Mouse (Mus musculus) CD8-positive naive resting alpha-beta T cell, adult 57 days (primary cell): Measurements from ENCODE around the gene Derl2. TPM values are rescaled to one million over a fixed set of nuclear protein-coding genes. Genes with fewer than 3 reads are reported as not detected.

ENCODE experiments used
- total RNA-seq: library from RNA; stranded (reverse); gene quantifications from one replicate; pipeline ENCODE4 v1.2.4, GENCODE M21; 2023

Derl2 gene
- total RNA-seq: 25.4 TPM

DNA sequence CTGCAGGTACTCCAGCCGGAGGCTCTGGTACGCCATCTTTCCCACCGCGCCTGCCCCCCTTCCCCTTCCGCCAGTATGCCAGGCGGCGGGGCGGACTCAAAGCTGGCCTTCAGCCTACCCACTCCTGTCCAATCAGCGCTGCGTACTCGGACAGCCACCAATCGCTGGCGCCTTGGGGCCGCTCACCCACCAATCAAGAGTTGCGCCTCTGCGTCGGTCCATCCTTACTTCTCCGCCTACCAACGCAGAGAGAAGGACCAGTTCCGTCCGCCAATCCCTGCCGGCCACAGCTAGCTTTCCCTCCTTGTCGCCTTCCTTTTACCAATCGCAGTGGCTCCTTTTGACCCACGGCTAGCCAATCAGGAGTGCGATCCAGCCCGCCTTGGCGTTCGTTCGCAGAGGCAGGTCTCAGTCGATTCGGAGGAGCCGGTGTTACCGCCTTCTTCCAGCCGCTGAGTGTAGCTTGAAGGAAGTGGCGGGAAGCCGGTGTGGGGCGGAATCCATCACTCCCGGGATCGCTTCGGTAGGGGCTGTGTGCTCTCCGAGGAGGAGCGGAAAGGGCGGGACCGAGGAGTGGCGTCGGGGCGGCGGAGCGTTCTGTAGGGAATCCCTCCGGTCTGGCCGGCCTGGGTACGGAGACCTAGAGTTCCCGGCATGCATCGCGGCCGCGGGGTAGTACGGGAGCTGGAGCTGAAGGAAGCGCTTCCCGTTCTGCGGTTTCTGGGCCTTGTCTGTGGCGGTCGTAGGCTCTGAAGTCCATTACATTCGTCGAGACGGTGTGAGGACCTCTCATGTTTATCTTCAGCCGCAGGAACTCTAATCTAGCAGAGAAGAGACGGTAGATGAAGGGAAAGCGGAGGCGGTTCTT is at the start of gene Derl2, which contains the start of gene Mis12:
Gene Derl2 (minus strand): TSS at position 641 of the 868 bp plus-strand sequence.
Gene Mis12 (plus strand): TSS at position 411 of the 868 bp plus-strand sequence.

DNA sequence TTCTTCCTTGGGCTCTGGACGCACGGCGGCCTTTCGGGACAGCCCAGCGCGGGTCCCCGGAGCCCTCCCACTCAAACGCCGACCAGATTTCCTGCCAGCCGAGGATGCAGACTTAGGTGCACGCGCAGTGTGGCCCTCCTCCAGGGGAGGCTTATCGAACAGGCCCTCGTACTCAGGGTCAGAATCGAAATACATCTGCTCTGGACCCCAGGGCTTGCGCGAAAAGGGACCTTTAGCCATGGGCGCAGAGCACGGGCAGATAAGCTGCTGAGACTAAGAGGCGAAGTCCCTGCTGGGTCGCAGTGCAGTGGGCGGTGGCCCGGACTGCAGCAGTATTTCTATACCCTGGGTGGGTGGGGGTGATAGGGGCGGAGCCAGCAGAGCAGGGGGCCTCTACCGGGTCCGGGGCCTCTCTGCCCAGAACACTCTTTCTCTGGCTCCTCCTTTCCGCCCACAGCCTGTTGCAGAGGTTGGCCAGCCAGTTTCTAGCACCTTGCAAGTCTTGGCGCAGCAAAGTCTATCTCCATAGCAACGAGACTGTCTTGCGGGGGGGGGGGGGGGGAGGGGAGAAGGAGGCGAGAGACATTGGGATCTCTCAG is 13.6 kb upstream of the Derl2 start, which contains the start of gene 6330403K07Rik:
Gene 6330403K07Rik (minus strand): TSS at position 351 of the 599 bp plus-strand sequence.

GRCm38 (mm10) chr11:71004316-71004773 is 15.3 kb downstream of the Derl2 start, which contains the start of gene Dhx33:
TSS of gene Dhx33 (minus strand) at chr11:71004437.

GRCm38 (mm10) chr11:70982557-70983228 is 36.9 kb downstream of the Derl2 start, which contains the start of gene C1qbp:
TSS of gene C1qbp (minus strand) at chr11:70983026.

GRCm38 (mm10) chr11:70969821-70970559 is 49.7 kb downstream of the Derl2 start, which contains the start of the genes Nup88 and Rpain:
TSS of gene Nup88 (minus strand) at chr11:70969973.
TSS of gene Rpain (plus strand) at chr11:70970213.

Other genes with a start within 250 kb of the Derl2 start
- gene Scimp, start 207.3 kb downstream of the Derl2 start, total RNA-seq: not detected
- gene Rabep1, start 175.1 kb downstream of the Derl2 start, total RNA-seq: 45.7 TPM
- 88.2 TPM for gene Nup88, start 49.9 kb downstream of the Derl2 start, total RNA-seq
- gene Rpain, start 49.6 kb downstream of the Derl2 start, total RNA-seq: 38.7 TPM
- gene C1qbp, start 36.8 kb downstream of the Derl2 start, total RNA-seq: 99.0 TPM
- 26.5 TPM for gene Dhx33, start 15.4 kb downstream of the Derl2 start, total RNA-seq
- 11.9 TPM for gene Mis12, start 230 bp downstream of the Derl2 start, total RNA-seq
- gene 6330403K07Rik, start 13.7 kb upstream of the Derl2 start, total RNA-seq: 0.46 TPM
- gene Nlrp1a, start 124.9 kb upstream of the Derl2 start, total RNA-seq: 2.1 TPM
- gene Nlrp1b, start 210.9 kb upstream of the Derl2 start, total RNA-seq: 1.1 TPM